Mouse (Mus musculus) layer of hippocampus, postnatal 14 days (tissue): ENCODE measurements at regions not wholly inside any gene's neighbourhood (a gene's known extent, or its start where the extent isn't known, plus 50 kb on each side); places are given as distances from the start of the nearest gene placed in this dataset.

Experiments
- DNase-seq, 2 experiments: peaks; one replicate each; pipeline ENCODE4 v3.0.0; 2021 to 2022; ENCODE audit warnings: low spot score in 2 of 2, mixed read lengths in 1 of 2

GRCm38 (mm10) chr2:98439532-98439931 is 222.5 kb upstream of the Gm10801 start:
- DNase-seq: peak in 1 of 2 experiments; percentile 24

GRCm38 (mm10) chr2:98481533-98481932 is 180.5 kb upstream of the Gm10801 start:
- DNase-seq: no peak
